Comparison of ENCODE assay signal across 8 mouse cellular contexts in genomic region chr9:95581758-95582515, GRCm38 (mm10). TPM values are rescaled to one million over a fixed set of nuclear protein-coding genes. Genes with fewer than 3 reads are reported as not detected.
A peak's percentile ranks its signal among the peaks of the same experiment; 100 is the strongest.
DNase-seq lines count a peak whose midpoint lies in the region; ATAC-seq and TF ChIP-seq lines count a peak whose summit lies in the region.

No protein-coding gene starts in this region.

- whole genome bisulfite sequencing in heart, embryonic 10.5 days = 10% methylated on average over 20 of the region's 20 CpGs
- WGBS in heart, postnatal 0 days = 9% methylated on average over 20 of the region's 20 CpGs

- H3K4me1 ChIP-seq in heart, embryonic 10.5 days = peaks cover 13% of the 10 kb centered on the region; the same call in 1 of the 2 replicates
- H3K4me1 ChIP-seq in heart, postnatal 0 days (ENCODE audit: control insufficient read depth, insufficient read depth) = 0 out of 2 replicates have a peak, but pooled peaks cover 9% of the 10 kb centered on the region

- DNase-seq in heart, embryonic 10.5 days (ENCODE audit: low spot score) = no peak
- no peak for DNase-seq in heart, adult 9 months (ENCODE audit: low spot score in 2 of 2)
- peak; percentile 45 for DNase-seq in R1 (ENCODE audit: low read depth, low spot score)
- DNase-seq in heart, postnatal 0 days (ENCODE audit: low spot score) = peak; percentile 9
- DNase-seq in mesoderm, embryonic 11.5 days (ENCODE audit: low read depth, low spot score) = peak; percentile 39
- DNase-seq in urinary bladder, postnatal 14 days (ENCODE audit: low spot score) = no peak
- DNase-seq in cerebellum, adult 8-10 months = no peak
- no peak for DNase-seq in thymus, postnatal 25 days

- no peak for TF ChIP-seq CTCF in heart, postnatal 0 days (IDR thresholded peaks at IDR 0.05; ENCODE audit: low read depth)

- H3K9me3 ChIP-seq in heart, embryonic 10.5 days = no peaks in the 10 kb centered on the region
- H3K9me3 ChIP-seq in heart, postnatal 0 days (replicated peaks; ENCODE audit: control insufficient read depth, low read length) = no peaks in the 10 kb centered on the region

- H3K27me3 ChIP-seq in heart, embryonic 10.5 days (ENCODE audit: insufficient read depth, poor library complexity, severe bottlenecking) = peaks cover 9% of the 10 kb centered on the region; the same call in 1 of the 2 replicates
- H3K27me3 ChIP-seq in heart, postnatal 0 days (ENCODE audit: control insufficient read depth, insufficient read depth, low read length) = no peaks in the 10 kb centered on the region

- H3K4me2 ChIP-seq in heart, postnatal 0 days (ENCODE audit: low read depth, low read length) = peak overlapping the region; percentile 68

- H3K36me3 ChIP-seq in heart, embryonic 10.5 days = no peaks in the 10 kb centered on the region
- H3K36me3 ChIP-seq in heart, postnatal 0 days (replicated peaks; ENCODE audit: control insufficient read depth, insufficient read depth, low read length) = no peaks in the 10 kb centered on the region

- TF ChIP-seq EP300 in heart, postnatal 0 days (IDR thresholded peaks at IDR 0.05; ENCODE audit: low read depth) = no peak

- peak overlapping the region; percentile 50; the same call in 1 of the 2 replicates for H3K9ac ChIP-seq in heart, postnatal 0 days (replicated peaks; ENCODE audit: low read depth, low read length)

- peak overlapping the region; percentile 59 for H3K4me3 ChIP-seq in heart, embryonic 10.5 days
- peak overlapping the region; percentile 41 for H3K4me3 ChIP-seq in heart, postnatal 0 days (ENCODE audit: low read depth, low read length)

- H3K27ac ChIP-seq in heart, embryonic 10.5 days = peak overlapping the region; percentile 70
- no peak overlapping the region; the same call in 1 of the 2 replicates for H3K27ac ChIP-seq in heart, postnatal 0 days (ENCODE audit: low read depth)

- peak; percentile 44 for ATAC-seq in heart, postnatal 0 days (ENCODE audit: insufficient read depth, low read depth)

RNA-seq across cellular contexts. Expression of gene Paqr9, which starts 22.5 kb away (rescaled TPM):
- 0.60 and 3.3 TPM in 2 replicates for polyA plus RNA-seq in heart, embryonic 10.5 days (2016; fragmentation: Nextera tagmentation; extraction: Ambion mirVana)
- total RNA-seq in heart, postnatal 0 days (2014; rRNA removed; ENCODE audit: low replicate concordance) = 6.3 and 9.5 TPM in 2 replicates
- polyA plus RNA-seq in heart, postnatal 0 days (2015; fragmentation: Nextera tagmentation; extraction: Ambion mirVana) = 5.7 and 5.8 TPM in 2 replicates

RNA-seq across cellular contexts. Expression of gene Pcolce2, which starts 55.5 kb away (rescaled TPM):
- 1.2 and 6.2 TPM in 2 replicates for polyA plus RNA-seq in heart, embryonic 10.5 days (2016; fragmentation: Nextera tagmentation; extraction: Ambion mirVana)
- 0.58 and 3.4 TPM in 2 replicates for total RNA-seq in heart, postnatal 0 days (2014; rRNA removed; ENCODE audit: low replicate concordance)
- 2.6 TPM in 2 replicates for polyA plus RNA-seq in heart, postnatal 0 days (2015; fragmentation: Nextera tagmentation; extraction: Ambion mirVana)

Comparison
In these comparisons a context has a peak if more than half of its experiments do, and no peak if none do; other contexts are left out.
1. DNase-seq: peak in R1 (single experiment), heart, postnatal 0 days (single experiment) and mesoderm, embryonic 11.5 days (single experiment); none in heart, embryonic 10.5 days (single experiment), heart, adult 9 months (0 of 2), urinary bladder, postnatal 14 days (single experiment), cerebellum, adult 8-10 months (single experiment) and thymus, postnatal 25 days (single experiment).